Mouse (Mus musculus) natural killer cell, adult 2 months (primary cell): Measurements from ENCODE around the gene Optn.

Experiments
- DNase-seq, 2 experiments: peaks; one replicate each; pipeline ENCODE4 v3.0.0; 2022; ENCODE audit warnings: low spot score in 2 of 2

Gene Optn

GRCm38 (mm10) chr2:5029808-5030207, 34.0 kb downstream of the Optn start:
- DNase-seq, result no peak

- no peak for DNase-seq
These were observed 35.8 kb downstream of the Optn start for GRCm38 (mm10) chr2:5028047-5028446.

DNA sequence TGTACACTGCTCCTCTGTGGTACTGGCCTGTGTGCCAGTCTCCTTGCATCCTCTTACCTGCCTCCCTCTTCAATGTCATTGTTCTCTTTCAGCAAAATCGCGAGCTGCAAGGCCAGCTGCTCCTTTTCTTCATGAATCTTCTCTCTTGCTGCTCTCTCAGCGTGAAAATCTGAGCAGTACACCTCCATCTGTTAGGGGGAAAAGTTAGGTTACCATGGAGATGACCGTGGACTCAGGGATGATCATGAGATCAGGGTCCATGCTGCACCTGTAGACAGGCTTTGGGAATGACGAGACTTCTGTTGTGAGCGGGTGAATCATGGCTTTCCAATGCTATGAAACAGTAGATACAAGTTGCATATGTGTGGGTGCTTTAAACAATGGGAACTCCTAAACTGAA, 36.8 kb downstream of the Optn start:
- DNase-seq, result no peak

- no peak for DNase-seq
These were observed 38.6 kb downstream of the Optn start for GRCm38 (mm10) chr2:5025162-5025733.

DNA sequence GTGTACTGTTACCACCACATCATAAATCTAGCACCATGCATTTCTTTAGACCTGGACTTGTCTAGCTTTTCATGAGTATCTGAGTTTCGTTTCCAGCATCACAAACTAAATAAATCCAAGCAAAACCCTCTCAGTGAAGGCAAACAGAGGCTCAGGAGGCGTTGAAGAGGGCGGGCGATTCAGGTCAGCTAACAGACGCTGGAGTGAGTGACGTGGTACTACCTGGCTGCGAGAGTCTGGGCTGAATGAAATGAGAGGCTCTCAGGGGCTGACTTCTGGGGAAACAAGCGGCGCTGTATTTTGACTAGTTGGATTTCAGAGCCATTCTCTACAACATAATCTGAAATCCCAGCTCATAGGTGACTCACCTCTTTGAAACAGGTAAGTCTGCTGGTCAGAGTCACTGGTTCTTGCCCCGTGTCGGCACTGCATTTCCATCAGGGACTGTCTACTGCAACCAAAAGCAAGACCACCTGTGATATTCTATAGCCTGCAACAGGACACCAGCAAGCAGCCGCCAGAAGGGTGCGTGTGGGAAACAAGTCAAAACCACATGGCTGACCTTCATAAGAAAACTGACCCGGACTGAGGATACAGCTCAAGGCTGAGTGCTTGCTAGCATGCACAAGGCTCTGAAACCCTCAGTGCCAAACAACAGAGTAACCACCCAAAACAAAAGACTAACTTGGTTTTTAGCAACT, 40.0 kb downstream of the Optn start:
- DNase-seq, result no peak

DNA sequence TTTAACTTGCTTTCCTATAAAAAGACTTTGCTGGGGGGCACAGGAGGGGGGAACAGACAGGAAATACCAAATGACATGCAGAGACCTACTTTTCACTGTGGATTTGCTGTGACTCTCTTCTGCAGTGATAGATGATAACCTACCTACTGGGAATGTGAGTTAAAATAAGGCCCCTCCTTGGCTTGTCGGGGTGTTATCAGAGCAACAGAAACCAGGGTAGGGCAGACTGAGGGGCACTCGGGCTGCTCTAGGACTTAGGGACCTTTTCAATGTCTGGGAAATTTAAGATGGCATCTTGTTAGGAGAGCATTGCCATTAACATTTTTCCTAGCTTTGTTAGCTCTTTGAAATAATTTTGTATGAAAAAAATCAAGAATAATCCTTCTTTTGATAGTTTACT, 40.6 kb downstream of the Optn start:
- no peak for DNase-seq

DNA sequence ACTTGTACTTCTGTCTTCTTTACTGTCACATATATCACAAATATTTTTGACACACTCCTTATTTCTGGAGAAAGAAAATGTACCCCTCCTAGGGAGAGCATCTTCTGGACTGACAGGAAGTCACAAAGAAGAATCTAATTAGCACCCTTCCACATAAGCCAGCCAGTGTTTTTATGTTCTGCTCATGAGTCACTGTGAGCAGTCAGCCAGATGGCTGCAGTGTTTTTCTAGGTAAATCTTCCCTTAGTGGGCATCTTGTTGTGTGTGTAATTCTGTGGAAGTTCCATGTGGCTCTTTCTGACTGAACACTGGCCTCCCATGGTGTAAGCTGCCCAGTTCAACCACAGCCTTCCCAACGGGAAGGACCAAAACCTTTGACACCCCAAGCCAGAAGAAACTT, 44.1 kb downstream of the Optn start:
- no peak for DNase-seq

GRCm38 (mm10) chr2:5016922-5017321, 46.9 kb downstream of the Optn start:
- DNase-seq, result no peak

GRCm38 (mm10) chr2:5015527-5015926, 48.3 kb downstream of the Optn start:
- no peak for DNase-seq

DNA sequence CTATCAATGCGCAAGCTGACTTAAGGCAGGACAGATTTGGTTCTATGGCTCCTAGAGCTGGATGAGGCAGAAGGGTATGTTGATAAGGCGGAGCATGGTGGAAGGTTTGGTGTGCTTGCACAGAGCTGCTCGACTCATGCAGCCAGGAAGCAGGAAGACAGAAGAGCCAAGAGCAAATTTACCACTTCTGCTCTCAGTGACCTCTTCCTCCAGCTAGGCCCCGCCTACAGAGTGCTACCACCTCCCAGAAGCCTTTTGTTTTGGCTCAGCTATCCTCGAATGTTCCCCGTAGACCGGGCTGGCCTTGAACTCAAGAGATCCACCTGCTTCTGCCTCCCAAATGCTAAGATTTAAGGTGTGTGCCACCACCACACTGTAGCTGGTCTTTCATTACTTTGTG, 49.2 kb downstream of the Optn start:
- DNase-seq, result no peak

GRCm38 (mm10) chr2:5012491-5013324, 51.1 kb downstream of the Optn start, which contains the start of gene Mcm10:
Mcm10 (minus strand) TSS chr2:5012791.
- peak; percentile 82 to 86 for DNase-seq

DNA sequence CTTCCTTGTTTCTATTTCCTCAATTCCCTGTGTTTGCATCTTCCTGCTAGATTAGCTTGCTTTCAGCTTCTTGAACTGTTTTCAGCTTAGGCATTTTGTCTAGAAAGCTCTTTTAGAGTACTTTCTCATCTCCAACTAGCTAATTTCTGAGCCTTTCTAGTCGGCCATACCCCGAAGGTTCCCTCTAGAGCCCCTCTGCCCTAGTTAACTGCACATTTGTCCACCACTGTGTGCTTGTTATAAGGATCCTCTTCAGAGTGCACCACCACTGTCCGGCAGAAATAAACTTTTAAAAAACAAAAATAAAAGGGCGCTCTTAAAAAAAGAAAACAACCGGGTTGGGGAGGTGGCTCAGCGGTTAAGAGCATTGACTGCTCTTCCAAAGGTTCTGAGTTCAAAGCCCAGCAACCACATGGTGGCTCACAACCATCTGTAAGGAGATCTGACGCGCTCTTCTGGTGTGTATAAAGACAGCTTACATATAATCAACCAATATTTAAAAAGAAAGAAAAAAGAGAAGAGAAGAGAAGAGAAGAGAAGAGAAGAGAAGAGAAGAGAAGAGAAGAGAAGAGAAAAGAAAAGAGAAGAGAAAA, 51.9 kb downstream of the Optn start:
- DNase-seq, result no peak

- DNase-seq, result no peak
These were observed 56.7 kb downstream of the Optn start for GRCm38 (mm10) chr2:5007107-5007506.

DNA sequence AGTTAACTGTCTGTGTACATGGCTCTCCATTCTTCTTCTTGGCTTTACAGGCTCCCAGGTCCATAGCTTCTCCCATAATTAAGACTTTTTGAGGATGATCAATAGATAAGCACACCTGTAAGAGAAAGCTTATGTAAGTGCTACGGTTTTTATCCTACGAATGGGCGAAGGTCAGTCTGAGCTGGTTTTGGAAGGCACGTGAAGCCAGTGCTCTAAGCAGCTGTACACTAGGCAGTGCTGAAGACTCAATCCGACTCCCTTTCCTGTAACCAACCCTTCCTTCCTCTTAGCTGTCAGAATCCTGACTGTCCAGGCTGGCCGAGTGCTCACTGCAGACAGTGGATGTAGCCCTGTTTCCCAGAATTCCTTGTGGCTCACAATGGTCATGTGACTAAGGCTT, 62.6 kb downstream of the Optn start:
- no peak for DNase-seq

GRCm38 (mm10) chr2:4998905-4999304, 64.9 kb downstream of the Optn start:
- DNase-seq, result no peak

GRCm38 (mm10) chr2:4996421-4996824, 67.4 kb downstream of the Optn start:
- no peak for DNase-seq

GRCm38 (mm10) chr2:4995646-4996045, 68.2 kb downstream of the Optn start:
- no peak for DNase-seq

DNA sequence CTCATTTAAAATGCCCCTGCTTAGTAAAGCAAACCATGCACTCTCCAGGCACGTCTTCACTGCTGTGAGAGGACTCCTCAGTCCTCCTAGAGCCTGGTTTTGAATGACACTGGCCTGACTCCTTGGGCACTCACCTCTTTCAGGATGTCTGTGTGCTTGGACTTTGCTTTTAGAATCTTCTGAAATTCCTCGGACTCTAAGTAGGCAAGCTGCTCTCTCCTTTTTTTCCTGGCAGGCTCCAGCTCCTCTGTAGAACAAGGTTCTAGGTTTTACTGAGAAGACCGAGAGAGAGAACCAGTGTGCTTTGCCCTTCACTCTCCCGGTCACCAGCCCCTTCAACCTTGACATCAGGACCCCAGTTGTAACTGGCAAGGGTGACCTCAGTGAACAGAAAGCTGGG, 69.4 kb downstream of the Optn start:
- DNase-seq, result no peak

DNA sequence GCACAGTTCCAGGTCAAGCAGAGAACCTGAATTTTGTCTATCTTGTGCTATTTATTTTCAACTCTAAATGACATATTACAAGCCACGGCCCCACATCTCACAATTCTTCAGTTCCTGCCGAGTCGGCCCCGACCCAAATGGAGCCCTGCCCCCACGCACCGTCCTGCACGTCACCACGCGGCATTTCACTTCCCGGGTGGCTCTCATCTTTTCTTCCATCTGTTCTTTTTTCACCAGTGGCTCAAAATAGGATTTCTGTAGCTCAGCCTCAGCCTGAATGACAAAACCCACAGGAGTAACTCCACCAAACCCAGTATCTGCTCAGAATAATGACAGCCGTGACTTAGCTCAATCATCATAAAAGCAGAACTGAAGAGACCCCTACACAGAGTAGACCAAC, 70.3 kb downstream of the Optn start:
- no peak for DNase-seq

- DNase-seq, result no peak
These were observed 74.9 kb downstream of the Optn start for GRCm38 (mm10) chr2:4988826-4989424.

- DNase-seq, result no peak
These were observed 76.3 kb downstream of the Optn start for GRCm38 (mm10) chr2:4987388-4988180.
